ENCODE assay signal across 29 mouse cellular contexts in genomic region chr7:6666726-6667125, GRCm38 (mm10). TPM values are rescaled to one million over a fixed set of nuclear protein-coding genes. Genes with fewer than 3 reads are reported as not detected.
A peak's percentile ranks its signal among the peaks of the same experiment; 100 is the strongest.
DNase-seq lines count a peak whose midpoint lies in the region; ATAC-seq and TF ChIP-seq lines count a peak whose summit lies in the region.
"Had no signal": no experiment of that assay in that cellular context is flagged by ENCODE, and none has a peak within 500 bp of the region (broad histone marks: within the 10 kb centered on the region; RNA-seq: fewer than 3 reads in every experiment).

No protein-coding gene starts in this region.

- H3K4me2 ChIP-seq in heart, embryonic 11.5 days, result no peak overlapping the region
- no peak overlapping the region for H3K4me2 ChIP-seq in heart, postnatal 0 days (ENCODE audit: low read depth, low read length)
- H3K4me2 ChIP-seq: embryonic facial prominence, embryonic 13.5 days; forebrain, embryonic 12.5 days; hindbrain, embryonic 12.5 days; kidney, embryonic 15.5 days; liver, embryonic 15.5 days; lung, embryonic 15.5 days; midbrain, embryonic 15.5 days; neural tube, embryonic 13.5 days had no signal

- H3K4me1 ChIP-seq in heart, embryonic 11.5 days (ENCODE audit: control insufficient read depth, insufficient read depth, low read length), result peaks cover 5% of the 10 kb centered on the region; the same call in 1 of the 2 replicates
- H3K4me1 ChIP-seq in heart, postnatal 0 days (ENCODE audit: control insufficient read depth, insufficient read depth), result peaks cover 13% of the 10 kb centered on the region; the same call in 1 of the 2 replicates
- H3K4me1 ChIP-seq: embryonic facial prominence, embryonic 13.5 days; forebrain, embryonic 12.5 days; hindbrain, embryonic 12.5 days; kidney, embryonic 15.5 days; liver, embryonic 15.5 days; lung, embryonic 15.5 days; midbrain, embryonic 15.5 days; neural tube, embryonic 13.5 days had no signal

- peak; percentile 14 for DNase-seq in adrenal gland, postnatal 10 days
- peak; percentile 48 for DNase-seq in adrenal gland, postnatal 14 days
- DNase-seq in heart, postnatal 0 days (ENCODE audit: low spot score), result peak; percentile 28
- DNase-seq in kidney, adult 18-20 months, result no peak
- no peak for DNase-seq in spleen, postnatal 36 days (ENCODE audit: low spot score in 2 of 2)
- DNase-seq in layer of hippocampus, adult 9-11 months, result no peak
- DNase-seq: cerebellum, adult 2 months; cerebellum, postnatal 25 days; embryo, embryonic 11 days; liver; lung, postnatal 36 days; retina, postnatal 1 day; right cerebral cortex, postnatal 25 days; thymus, postnatal 25 days had no signal

- 0 out of 2 replicates have a peak, but pooled peaks have one; percentile 55 for ATAC-seq in heart, embryonic 11.5 days (replicated peaks; ENCODE audit: insufficient number of reproducible peaks, low FRiP score, low TSS enrichment)
- peak; percentile 91 for ATAC-seq in heart, postnatal 0 days (ENCODE audit: insufficient read depth, low read depth)
- ATAC-seq: intestine, postnatal 0 days; midbrain, embryonic 15.5 days had no signal

- TF ChIP-seq CTCF in heart, postnatal 0 days (IDR thresholded peaks at IDR 0.05; ENCODE audit: low read depth), result no peak

- H3K9ac ChIP-seq in heart, embryonic 11.5 days (ENCODE audit: low read depth, low read length), result no peak overlapping the region
- no peak overlapping the region for H3K9ac ChIP-seq in heart, postnatal 0 days (replicated peaks; ENCODE audit: low read depth, low read length)
- H3K9ac ChIP-seq: embryonic facial prominence, embryonic 13.5 days; forebrain, embryonic 12.5 days; hindbrain, embryonic 12.5 days; kidney, embryonic 15.5 days; liver, embryonic 15.5 days; lung, embryonic 15.5 days; midbrain, embryonic 15.5 days; neural tube, embryonic 13.5 days had no signal

- H3K27ac ChIP-seq in heart, embryonic 11.5 days (ENCODE audit: low read depth, low read length), result peak overlapping the region; percentile 62; the same call in 1 of the 2 replicates
- H3K27ac ChIP-seq in heart, postnatal 0 days (ENCODE audit: low read depth), result peak overlapping the region; percentile 67
- H3K27ac ChIP-seq: embryonic facial prominence, embryonic 13.5 days; forebrain, embryonic 12.5 days; hindbrain, embryonic 12.5 days; kidney, embryonic 15.5 days; left cerebral cortex, adult 2 months; limb, embryonic 10.5 days; liver, embryonic 15.5 days; lung, embryonic 15.5 days; midbrain, embryonic 15.5 days; neural tube, embryonic 13.5 days had no signal

- H3K27me3 ChIP-seq in heart, embryonic 11.5 days (ENCODE audit: control insufficient read depth, insufficient read depth, low read length), result no peaks in the 10 kb centered on the region
- H3K27me3 ChIP-seq in heart, postnatal 0 days (ENCODE audit: control insufficient read depth, insufficient read depth, low read length), result no peaks in the 10 kb centered on the region
- H3K27me3 ChIP-seq: embryonic facial prominence, embryonic 13.5 days; forebrain, embryonic 12.5 days; hindbrain, embryonic 12.5 days; kidney, embryonic 15.5 days; liver, embryonic 15.5 days; lung, embryonic 15.5 days; midbrain, embryonic 15.5 days; neural tube, embryonic 13.5 days had no signal

- no peak for TF ChIP-seq EP300 in heart, postnatal 0 days (IDR thresholded peaks at IDR 0.05; ENCODE audit: low read depth)

- 50% methylated on average over 3 of the region's 3 CpGs for WGBS in heart, embryonic 11.5 days (ENCODE audit: insufficient replicate concordance)
- WGBS in heart, postnatal 0 days, result 35% methylated on average over 3 of the region's 3 CpGs

- no peaks in the 10 kb centered on the region for H3K9me3 ChIP-seq in heart, embryonic 11.5 days (replicated peaks; ENCODE audit: control insufficient read depth, low read length)
- H3K9me3 ChIP-seq in heart, postnatal 0 days (replicated peaks; ENCODE audit: control insufficient read depth, low read length), result no peaks in the 10 kb centered on the region
- H3K9me3 ChIP-seq: embryonic facial prominence, embryonic 13.5 days; forebrain, embryonic 12.5 days; hindbrain, embryonic 12.5 days; kidney, embryonic 15.5 days; limb, embryonic 10.5 days; lung, embryonic 15.5 days; midbrain, embryonic 15.5 days; neural tube, embryonic 13.5 days had no signal

- no peak overlapping the region for H3K4me3 ChIP-seq in heart, embryonic 11.5 days (ENCODE audit: low read depth, low read length)
- H3K4me3 ChIP-seq in heart, postnatal 0 days (ENCODE audit: low read depth, low read length), result no peak overlapping the region
- H3K4me3 ChIP-seq: embryonic facial prominence, embryonic 13.5 days; erythroblast, embryonic 14.5 days; forebrain, embryonic 12.5 days; hindbrain, embryonic 12.5 days; kidney, embryonic 15.5 days; left cerebral cortex, adult 2 months; limb, embryonic 10.5 days; liver, embryonic 15.5 days; lung, embryonic 15.5 days; midbrain, embryonic 15.5 days; neural tube, embryonic 13.5 days had no signal

- no peaks in the 10 kb centered on the region for H3K36me3 ChIP-seq in heart, embryonic 11.5 days (ENCODE audit: control insufficient read depth, insufficient read depth, low read length)
- H3K36me3 ChIP-seq in heart, postnatal 0 days (replicated peaks; ENCODE audit: control insufficient read depth, insufficient read depth, low read length), result no peaks in the 10 kb centered on the region
- H3K36me3 ChIP-seq: embryonic facial prominence, embryonic 13.5 days; forebrain, embryonic 12.5 days; hindbrain, embryonic 12.5 days; kidney, embryonic 15.5 days; limb, embryonic 10.5 days; liver, embryonic 15.5 days; lung, embryonic 15.5 days; midbrain, embryonic 15.5 days; neural tube, embryonic 13.5 days had no signal

RNA-seq across cellular contexts. Expression of gene Zim1, which starts 29.5 kb away (rescaled TPM):
- total RNA-seq in adrenal gland, postnatal 10 days (2021), result 10 to 100 TPM; 28.9 to 33.8 TPM
- 14.4 and 19.7 TPM in 2 replicates for total RNA-seq in adrenal gland, postnatal 14 days (2021)
- 20.3 and 21.5 TPM in 2 replicates for polyA plus RNA-seq in heart, embryonic 11.5 days (2014; fragmentation: Nextera tagmentation; extraction: Ambion mirVana)
- 5.6 and 10.7 TPM in 2 replicates for total RNA-seq in heart, postnatal 0 days (2014; rRNA removed; ENCODE audit: low replicate concordance)
- 1.3 and 1.6 TPM in 2 replicates for polyA plus RNA-seq in heart, postnatal 0 days (2015; fragmentation: Nextera tagmentation; extraction: Ambion mirVana)
- total RNA-seq: megakaryocyte-erythroid progenitor cell, adult 5-6 weeks; MEL had no signal
- polyA plus RNA-seq: erythroblast, embryonic 14.5 days had no signal

Comparison
In these comparisons a context has a peak if more than half of its experiments do, and no peak if none do; other contexts are left out.
1. DNase-seq: peak in adrenal gland, postnatal 10 days (single experiment), adrenal gland, postnatal 14 days (single experiment) and heart, postnatal 0 days (single experiment); none in kidney, adult 18-20 months (single experiment), spleen, postnatal 36 days (0 of 2) and layer of hippocampus, adult 9-11 months (single experiment).